Mouse (Mus musculus) megakaryocyte-erythroid progenitor cell, adult 5-6 weeks (primary cell): ENCODE measurements around the gene Ntng1. TPM values are rescaled to one million over a fixed set of nuclear protein-coding genes. Genes with fewer than 3 reads are reported as not detected.

ENCODE experiments used
- ATAC-seq: replicated peaks from 2 replicates; pipeline ENCODE4 v1.8.0; 2016; ENCODE audit warnings: mild to moderate bottlenecking, inconsistent platforms; ENCODE audit not compliant: severe bottlenecking, poor library complexity, low FRiP score, low TSS enrichment
- total RNA-seq, 2 experiments: library from RNA; stranded (forward) in 1 of 2; stranded (reverse) in 1 of 2; fragments of 200-1000, 215-1000 nt in 1 of 2; fragments of >200 nt in 1 of 2; fragmentation: Nextera tagmentation in 1 of 2; gene quantifications; 2 replicates each; pipeline ENCODE4 v1.2.3; 2014 to 2017

Ntng1 gene
- total RNA-seq, 2 experiments from 2014 or later, result 0.19 TPM; not detected in 1

- no peak for ATAC-seq
Observed at GRCm38 (mm10) chr3:110064709-110065256, 79.0 kb downstream of the Ntng1 start.

DNA sequence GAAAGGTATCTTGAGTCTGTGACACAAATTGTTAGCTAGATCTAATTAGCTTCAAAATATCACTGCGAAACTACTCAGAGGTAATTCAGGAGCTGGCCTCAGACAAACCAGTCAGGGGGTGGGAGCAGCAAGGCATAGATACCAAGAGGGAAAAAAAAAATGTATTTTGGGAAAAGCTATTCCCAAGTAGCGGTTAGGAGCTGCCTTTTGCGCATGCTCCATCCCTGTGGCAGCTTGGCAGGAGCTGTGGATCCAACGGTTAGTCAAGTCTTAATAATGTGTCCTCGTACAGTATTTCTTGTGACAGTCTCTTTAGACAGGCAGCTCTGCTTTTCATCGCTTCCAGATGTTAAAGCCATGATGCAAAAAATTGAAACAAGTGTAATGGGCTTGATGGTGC is 87.9 kb downstream of the Ntng1 start:
- no peak for ATAC-seq

- ATAC-seq, result no peak
Observed at GRCm38 (mm10) chr3:110055433-110055832, 88.4 kb downstream of the Ntng1 start.

DNA sequence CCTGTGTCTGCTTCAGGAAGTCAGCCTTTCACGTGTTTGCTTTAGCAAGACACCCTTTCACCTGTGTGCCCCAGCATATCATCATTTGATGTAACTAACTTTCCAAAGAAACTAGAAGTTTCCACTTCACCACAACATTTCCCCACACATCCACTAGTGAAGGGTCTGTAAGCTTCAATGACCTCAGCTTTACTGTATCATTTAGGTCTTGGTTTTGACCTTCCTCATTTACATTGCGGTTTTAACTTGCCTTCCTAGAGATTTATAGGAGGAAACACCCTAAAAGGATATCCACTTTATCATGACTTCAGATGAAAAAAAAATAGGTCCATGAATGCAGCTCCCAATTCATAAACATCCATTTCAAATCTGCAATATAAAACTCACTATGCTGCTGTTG is 89.7 kb downstream of the Ntng1 start:
- ATAC-seq, result no peak

- no peak for ATAC-seq
Observed at GRCm38 (mm10) chr3:110048152-110048551, 95.7 kb downstream of the Ntng1 start.

- no peak for ATAC-seq
Observed at GRCm38 (mm10) chr3:110046750-110047149, 97.1 kb downstream of the Ntng1 start.

DNA sequence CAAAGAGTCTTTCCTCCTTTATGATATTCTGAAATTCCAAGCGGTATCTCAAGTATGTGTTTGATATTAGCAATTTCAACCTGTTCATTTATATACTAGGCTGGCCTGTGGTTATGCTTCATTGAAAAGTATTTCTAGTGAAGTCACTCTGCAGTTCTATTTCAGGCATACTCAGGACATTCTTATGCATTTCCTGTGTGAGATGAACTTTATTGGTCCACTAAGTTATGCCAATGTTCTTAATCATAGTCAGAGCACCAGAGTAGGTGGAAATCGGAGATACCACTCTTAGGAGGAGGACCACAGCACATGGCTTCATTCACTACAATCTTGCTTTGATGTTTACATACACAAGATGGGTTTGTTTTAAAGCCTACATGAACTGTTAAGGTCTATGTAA is 99.6 kb downstream of the Ntng1 start:
- no peak for ATAC-seq

- ATAC-seq, result no peak
Observed at GRCm38 (mm10) chr3:110043641-110044187, 100.1 kb downstream of the Ntng1 start.

GRCm38 (mm10) chr3:110022783-110023599 is 120.8 kb downstream of the Ntng1 start:
- no peak for ATAC-seq

DNA sequence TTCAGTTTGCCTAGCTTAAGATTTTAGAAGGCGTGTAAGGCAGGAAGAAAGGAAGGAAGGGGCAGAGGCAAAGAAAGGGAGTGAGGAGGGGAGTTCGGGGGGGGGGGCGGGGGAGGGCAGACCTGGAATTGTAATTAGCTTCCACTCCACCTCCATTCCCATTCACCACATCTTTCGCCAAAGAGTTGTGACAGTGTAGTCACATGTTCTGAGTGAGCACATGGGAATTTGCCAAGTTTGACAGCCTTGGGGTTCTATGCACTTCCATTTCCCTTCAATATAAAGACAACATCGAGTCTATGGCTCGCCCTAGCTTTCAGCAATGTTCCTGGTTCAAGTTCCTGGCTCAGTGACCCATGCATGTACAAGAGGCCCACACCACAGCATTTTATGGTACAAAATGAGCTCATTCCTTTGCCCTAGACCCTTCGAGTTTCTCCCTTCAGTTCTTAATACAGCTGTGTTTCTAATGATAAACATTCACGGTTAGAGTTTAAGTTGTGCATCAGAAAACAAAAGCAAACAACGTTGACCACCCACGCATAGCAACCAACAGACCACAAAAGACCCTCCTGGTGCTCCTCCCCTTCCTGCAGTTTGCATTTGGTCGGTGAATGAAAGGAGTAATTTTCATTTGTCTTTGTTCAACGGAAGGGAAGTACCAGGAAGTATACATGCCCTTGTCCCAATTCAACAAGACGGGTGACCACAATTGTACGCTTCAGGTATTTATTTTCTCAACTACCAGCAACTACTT is 132.8 kb downstream of the Ntng1 start:
- no peak for ATAC-seq

GRCm38 (mm10) chr3:110010441-110010840 is 133.4 kb downstream of the Ntng1 start:
- ATAC-seq, result no peak

DNA sequence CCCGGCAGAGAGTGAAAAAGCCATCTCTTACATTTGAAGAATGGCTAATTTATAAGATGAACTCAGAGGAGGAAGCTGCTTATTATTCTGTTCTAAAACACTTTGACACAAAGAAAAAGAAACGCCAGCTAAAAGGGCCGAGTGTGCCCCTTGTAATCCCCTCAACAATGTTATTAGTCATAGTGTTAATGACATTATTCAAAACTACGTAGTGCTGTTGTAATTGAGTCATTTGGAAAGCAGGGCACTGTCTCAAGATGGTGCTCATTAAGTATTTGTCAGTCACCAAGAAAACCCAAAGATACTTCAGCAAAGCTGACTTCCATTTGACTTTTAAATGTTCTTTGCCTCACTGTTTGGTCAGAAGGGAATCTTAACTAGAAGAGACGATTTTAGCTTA is 143.5 kb downstream of the Ntng1 start:
- ATAC-seq, result no peak

DNA sequence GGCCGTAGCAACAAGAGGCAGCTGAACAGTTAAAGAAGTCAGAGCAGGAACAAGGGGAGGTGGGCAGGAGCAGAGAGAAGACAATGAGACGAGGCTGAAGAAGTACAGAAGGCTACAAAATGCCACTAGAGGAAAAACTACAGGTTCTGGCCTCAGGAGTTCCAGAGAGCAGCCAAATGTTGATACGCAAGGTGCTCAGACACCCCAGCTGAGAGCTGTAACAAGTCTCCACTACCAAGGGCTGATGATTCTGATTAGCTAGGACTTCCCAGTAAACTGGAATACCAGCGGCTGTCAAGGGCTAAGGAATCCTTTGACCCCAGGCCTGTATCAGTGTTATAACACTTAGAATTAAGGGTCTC is 148.2 kb downstream of the Ntng1 start:
- no peak for ATAC-seq

DNA sequence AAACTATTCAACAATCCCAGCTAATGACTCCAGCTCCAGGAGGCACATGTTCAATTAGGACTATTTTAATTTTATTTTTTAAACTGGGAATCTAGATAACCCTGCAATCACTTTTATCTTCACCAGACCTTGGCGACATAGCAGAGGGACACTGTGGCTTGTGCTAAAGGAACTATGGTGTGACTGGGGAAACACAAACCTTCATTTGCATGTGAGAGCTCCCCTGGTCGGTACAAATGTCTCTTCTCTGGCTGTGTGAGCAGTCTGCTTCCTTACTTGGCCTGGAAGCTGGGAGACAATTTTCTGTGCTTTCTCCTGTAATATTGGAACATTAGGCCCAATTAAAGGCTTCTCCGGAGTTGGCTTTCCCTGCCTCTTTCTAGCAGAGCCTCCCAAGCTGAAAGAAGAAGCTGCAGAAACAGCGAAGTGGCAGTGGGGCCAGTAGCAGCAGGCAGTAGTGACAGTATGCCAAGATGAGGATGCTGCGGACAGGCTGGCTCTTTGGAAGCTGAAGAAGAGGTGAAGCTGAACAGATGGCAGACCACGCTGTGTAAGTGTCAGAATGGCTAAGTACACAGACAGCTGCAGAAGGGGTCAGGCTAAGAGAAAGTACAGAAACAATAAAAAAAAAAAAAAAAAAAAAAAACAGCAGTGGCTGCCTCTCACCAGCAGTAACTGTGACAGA is 148.7 kb downstream of the Ntng1 start:
- ATAC-seq, result no peak

- ATAC-seq, result no peak
Observed at GRCm38 (mm10) chr3:109984086-109984485, 159.7 kb downstream of the Ntng1 start.

DNA sequence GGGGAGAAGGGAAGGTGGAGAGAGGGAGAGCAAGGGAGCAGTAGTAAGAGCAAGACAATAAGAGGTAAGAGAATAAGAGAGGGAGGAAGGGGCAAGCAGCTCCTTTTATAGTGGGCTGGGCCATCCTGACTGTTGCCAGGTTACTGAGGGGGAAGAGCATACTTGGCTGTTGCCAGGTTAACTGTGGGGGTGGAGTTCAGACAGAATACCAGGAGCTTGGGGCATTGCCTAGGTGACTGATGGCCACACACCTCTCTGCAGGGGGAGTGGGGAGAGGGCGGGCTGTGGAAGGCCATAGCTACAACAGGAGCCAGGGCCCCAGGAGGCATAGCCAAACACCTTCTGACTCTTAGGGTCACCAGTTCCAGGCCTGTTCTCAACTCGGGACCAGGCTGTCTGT is 166.2 kb downstream of the Ntng1 start:
- no peak for ATAC-seq

DNA sequence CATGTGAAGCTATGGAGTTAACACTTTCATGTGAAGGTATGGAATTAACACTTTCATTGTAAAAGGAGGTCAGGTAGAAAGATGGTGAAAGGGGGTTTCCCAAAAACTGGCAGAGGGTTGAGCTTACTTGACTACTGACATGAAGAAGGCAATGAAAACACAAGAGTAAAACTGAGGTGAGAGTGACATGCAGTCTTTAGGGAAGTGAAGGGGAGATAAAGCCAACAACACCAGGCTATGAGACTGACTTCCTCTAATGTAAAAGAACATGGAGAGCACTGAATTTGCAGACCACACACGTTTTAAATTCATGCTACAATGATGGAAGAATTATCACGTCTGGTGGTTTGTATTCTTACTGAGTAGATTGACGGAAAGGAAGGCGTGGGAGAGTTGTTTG is 168.7 kb downstream of the Ntng1 start:
- ATAC-seq, result no peak

GRCm38 (mm10) chr3:109971465-109971864 is 172.3 kb downstream of the Ntng1 start:
- ATAC-seq, result no peak

DNA sequence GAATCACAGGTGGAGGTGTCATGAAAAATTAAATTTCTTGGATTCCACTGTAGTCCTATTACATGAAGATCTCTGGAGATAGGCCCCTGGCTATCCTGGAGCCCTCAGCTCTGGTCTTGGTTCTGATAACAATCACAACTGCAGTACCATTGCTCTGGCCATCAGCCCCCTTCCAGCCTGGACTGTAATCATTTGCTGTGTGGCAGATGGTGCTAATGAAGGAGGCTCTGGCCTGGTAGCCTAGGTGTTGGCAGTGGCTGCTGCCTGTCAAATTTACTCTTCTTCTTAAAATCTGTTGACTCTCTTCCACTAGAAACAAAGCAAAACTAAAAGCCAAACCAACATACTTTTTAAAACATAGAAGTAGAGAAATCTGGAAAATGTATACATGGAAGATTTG is 173.6 kb downstream of the Ntng1 start:
- ATAC-seq, result no peak

GRCm38 (mm10) chr3:109962631-109963030 is 181.2 kb downstream of the Ntng1 start:
- no peak for ATAC-seq
